Mouse (Mus musculus) lung, adult 2 months (tissue): Measurements from ENCODE around the gene Rgsl1.
"Not testable (repeated sequence)": the region's sequence is repeated elsewhere in the genome, so short reads cannot be mapped to it uniquely, and the experiment has no call there.

Experiments
- CTCF ChIP-seq: fragments of 200-500 bp; IDR thresholded peaks from 2 replicates; pipeline ENCODE4 v1.5.1; 2011; ENCODE audit warnings: mild to moderate bottlenecking, low read length, control low read depth; ENCODE audit not compliant: insufficient read depth
- POLR2A ChIP-seq: fragments of 200-500 bp; IDR thresholded peaks from 2 replicates; pipeline ENCODE4 v1.6.1; 2011; ENCODE audit warnings: low read depth, mild to moderate bottlenecking, control low read depth, low read length, borderline replicate concordance; ENCODE audit errors: extremely low read depth

DNA sequence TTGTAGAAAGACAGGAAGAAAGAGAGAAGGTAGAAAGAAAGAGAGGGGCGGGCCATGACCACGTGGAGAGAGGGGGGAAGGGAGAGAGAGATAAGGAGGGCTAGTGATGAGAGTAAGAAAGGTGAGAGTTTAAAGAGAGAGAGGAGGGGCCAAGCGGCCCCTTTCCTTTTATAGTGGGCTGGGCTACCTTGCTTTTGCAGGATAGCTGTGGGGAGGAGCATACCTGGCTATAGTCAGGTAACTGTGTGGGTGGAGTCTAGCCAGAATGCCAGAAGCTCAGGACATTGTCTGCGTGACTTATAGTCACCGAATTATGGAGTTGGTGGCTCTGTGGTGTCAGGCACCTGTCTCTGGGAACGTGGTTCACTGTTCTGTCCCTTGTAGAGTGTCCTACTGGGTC is 74.4 kb downstream of the Rgsl1 start:
- not testable (repeated sequence) for TF ChIP-seq POLR2A, CTCF
